Mouse (Mus musculus) liver, adult (tissue): ENCODE measurements around the gene Dnajb3.

ENCODE experiments used
- GATA4 ChIP-seq: IDR thresholded peaks from 2 replicates; pipeline ENCODE4 v1.6.1; 2014; ENCODE audit warnings: mild to moderate bottlenecking, low read length; ENCODE audit not compliant: insufficient replicate concordance

Dnajb3 gene

GRCm38 (mm10) chr1:88199996-88200395 lies 5.6 kb downstream of the Dnajb3 start:
- no peak for TF ChIP-seq GATA4

GRCm38 (mm10) chr1:88197443-88197842 lies 8.1 kb downstream of the Dnajb3 start:
- no peak for TF ChIP-seq GATA4

- no peak for TF ChIP-seq GATA4
These were observed 9.9 kb downstream of the Dnajb3 start for GRCm38 (mm10) chr1:88195687-88196086.

- no peak for TF ChIP-seq GATA4
These were observed 13.4 kb downstream of the Dnajb3 start for GRCm38 (mm10) chr1:88192136-88192535.

GRCm38 (mm10) chr1:88186325-88186935 lies 19.2 kb downstream of the Dnajb3 start:
- TF ChIP-seq GATA4: no peak

- TF ChIP-seq GATA4: peak; percentile 27; the same call in 1 of the 2 replicates
These were observed 25.9 kb downstream of the Dnajb3 start for GRCm38 (mm10) chr1:88179657-88180056.

GRCm38 (mm10) chr1:88172190-88172589 lies 33.4 kb downstream of the Dnajb3 start:
- TF ChIP-seq GATA4: 0 out of 2 replicates have a peak, but pooled peaks have one; percentile 35

- no peak for TF ChIP-seq GATA4
These were observed 39.9 kb downstream of the Dnajb3 start, which contains the start of gene Ugt1a5 for GRCm38 (mm10) chr1:88165711-88166110. Gene Ugt1a5 (plus strand): TSS chr1:88166012.

GRCm38 (mm10) chr1:88158430-88158829 lies 47.2 kb downstream of the Dnajb3 start:
- no peak for TF ChIP-seq GATA4
